Mouse (Mus musculus) small intestine, adult 10 weeks (tissue): Measurements from ENCODE around the gene Msmp. TPM values are rescaled to one million over a fixed set of nuclear protein-coding genes. Genes with fewer than 3 reads are reported as not detected.

ENCODE experiments used
- polyA plus RNA-seq: library from polyadenylated mRNA; stranded (reverse); fragments of 350-450 nt; fragmentation: Illumina TruSeq; extraction: RNeasy Lipid Tissue Mini Kit (QIAGEN cat#74804); gene quantifications from one replicate; pipeline ENCODE4 v1.2.3, GENCODE M21; 2014; ENCODE audit warnings: low replicate concordance

Msmp gene
- not detected for polyA plus RNA-seq

DNA sequence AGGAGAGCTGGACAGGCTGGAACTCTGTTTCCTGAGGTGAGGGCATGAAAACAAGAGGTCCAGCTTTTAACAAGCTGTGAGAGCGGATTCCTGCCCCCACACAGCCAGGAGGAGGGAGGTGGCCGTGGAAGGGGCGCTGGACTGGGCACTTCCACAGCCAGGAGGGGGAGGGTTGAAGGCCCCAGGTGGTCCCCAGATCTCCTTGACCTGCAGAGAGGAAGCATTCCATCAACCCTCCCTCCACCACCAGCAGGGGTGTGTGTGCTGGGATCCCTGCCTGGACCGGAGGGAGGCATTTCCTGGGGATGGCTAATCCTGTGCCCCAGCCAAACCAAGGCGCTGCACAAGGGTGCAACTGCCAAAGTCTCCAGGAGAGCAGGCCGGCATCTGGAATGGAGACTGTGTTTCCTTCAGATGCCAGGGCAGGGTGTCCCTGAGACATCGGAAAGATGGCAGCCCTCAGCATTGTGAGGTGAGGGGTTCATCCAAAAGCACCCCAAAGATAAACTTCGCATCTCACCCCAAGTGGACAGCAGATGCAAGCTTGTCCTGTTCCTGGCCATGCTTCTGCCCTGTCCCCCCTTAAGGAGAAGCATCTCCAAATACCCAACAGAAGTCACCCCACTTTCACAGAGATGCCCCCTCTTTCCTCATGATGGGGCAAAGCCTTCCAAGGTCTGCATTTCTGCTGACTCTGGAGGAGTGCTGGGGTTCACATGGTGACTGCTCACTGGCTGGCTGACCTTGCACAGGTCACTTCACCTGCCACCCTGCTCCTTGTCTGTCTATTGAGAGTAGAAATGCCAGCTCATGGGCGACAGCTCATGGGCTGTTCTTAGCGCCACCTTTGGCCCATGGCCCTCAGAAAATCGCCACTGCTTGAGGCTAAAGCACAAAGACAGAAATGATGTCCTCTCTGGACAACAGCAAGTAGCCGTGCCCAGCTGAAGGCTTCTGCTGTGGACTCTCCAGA lies at the start of gene Msmp:
Msmp (minus strand) TSS at position 51 of the 973 bp plus-strand sequence.

GRCm38 (mm10) chr4:43631046-43631955 lies 47.0 kb upstream of the Msmp start, which contains the start of gene Npr2:
TSS of gene Npr2 (plus strand) at chr4:43631935.

GRCm38 (mm10) chr4:43578376-43579204 lies 5.7 kb downstream of the Msmp start, which contains the start of the genes Rgp1 and Gba2:
TSS of gene Rgp1 (plus strand) at chr4:43578715.
TSS of gene Gba2 (minus strand) at chr4:43578873.

GRCm38 (mm10) chr4:43561997-43562768 lies 22.1 kb downstream of the Msmp start, which contains the start of the genes Creb3 and Tln1:
TSS of gene Creb3 (plus strand) at chr4:43562332.
TSS of gene Tln1 (minus strand) at chr4:43562691.

Other genes with a start within 250 kb of the Msmp start
- not detected for gene Rusc2, start 202.5 kb downstream of the Msmp start, polyA plus RNA-seq
- gene Fam166b, start 155.4 kb downstream of the Msmp start, polyA plus RNA-seq, result not detected
- 0.45 TPM for gene Tesk1, start 142.6 kb downstream of the Msmp start, polyA plus RNA-seq
- 6.6 TPM for gene Cd72, start 129.9 kb downstream of the Msmp start, polyA plus RNA-seq
- gene Sit1, start 100.8 kb downstream of the Msmp start, polyA plus RNA-seq, result not detected
- gene Ccdc107, start 91.6 kb downstream of the Msmp start, polyA plus RNA-seq, result 3.3 TPM
- gene Arhgef39, start 84.8 kb downstream of the Msmp start, polyA plus RNA-seq, result 14.2 TPM
- gene Car9, start 77.5 kb downstream of the Msmp start, polyA plus RNA-seq, result 31.9 TPM
- gene Tpm2, start 60.7 kb downstream of the Msmp start, polyA plus RNA-seq, result 19.6 TPM
- gene Creb3, start 22.2 kb downstream of the Msmp start, polyA plus RNA-seq, result 6.1 TPM
- gene Tln1, start 21.8 kb downstream of the Msmp start, polyA plus RNA-seq, result 35.0 TPM
- gene Rgp1, start 5.8 kb downstream of the Msmp start, polyA plus RNA-seq, result 2.7 TPM
- gene Gba2, start 5.6 kb downstream of the Msmp start, polyA plus RNA-seq, result 0.41 TPM
- gene Npr2, start 47.4 kb upstream of the Msmp start, polyA plus RNA-seq, result 1.0 TPM
- not detected for gene Spag8, start 69.1 kb upstream of the Msmp start, polyA plus RNA-seq
- gene Hint2, start 72.0 kb upstream of the Msmp start, polyA plus RNA-seq, result 3.7 TPM
- gene Tmem8b, start 84.5 kb upstream of the Msmp start, polyA plus RNA-seq, result 0.52 TPM
- not detected for gene Fam221b, start 84.7 kb upstream of the Msmp start, polyA plus RNA-seq
- not detected for gene Olfr70, start 116.3 kb upstream of the Msmp start, polyA plus RNA-seq
- not detected for gene Olfr71, start 125.8 kb upstream of the Msmp start, polyA plus RNA-seq
- not detected for gene Hrct1, start 142.7 kb upstream of the Msmp start, polyA plus RNA-seq
- 0.93 TPM for gene Spaar, start 145.5 kb upstream of the Msmp start, polyA plus RNA-seq
- not detected for gene Olfr159, start 186.5 kb upstream of the Msmp start, polyA plus RNA-seq
- gene Olfr156, start 239.4 kb upstream of the Msmp start, polyA plus RNA-seq, result not detected